Comparison of ENCODE assay signal across 20 mouse cellular contexts in genomic region chr4:100914532-100914931, GRCm38 (mm10).
DNase-seq lines count a peak whose midpoint lies in the region; ATAC-seq and TF ChIP-seq lines count a peak whose summit lies in the region.
"Had no signal": no experiment of that assay in that cellular context is flagged by ENCODE, and none has a peak within 500 bp of the region (broad histone marks: within the 10 kb centered on the region; RNA-seq: fewer than 3 reads in every experiment).

No protein-coding gene starts in this region.

- H3K27me3 ChIP-seq in heart, embryonic 12.5 days (replicated peaks), result no peaks in the 10 kb centered on the region
- no peaks in the 10 kb centered on the region for H3K27me3 ChIP-seq in liver, adult 2 months (ENCODE audit: control insufficient read depth, insufficient read depth, low read length)
- no peaks in the 10 kb centered on the region for H3K27me3 ChIP-seq in forebrain, postnatal 0 days (ENCODE audit: insufficient read depth, low read length)
- H3K27me3 ChIP-seq in stomach, embryonic 15.5 days (replicated peaks), result no peaks in the 10 kb centered on the region
- H3K27me3 ChIP-seq in thymus, adult 2 months (ENCODE audit: control insufficient read depth, insufficient read depth, low read length), result no peaks in the 10 kb centered on the region
- H3K27me3 ChIP-seq: hindbrain, embryonic 15.5 days; limb, embryonic 12.5 days; lung, embryonic 15.5 days; neural tube, embryonic 13.5 days had no signal

- peak; percentile 65; the same call in 1 of the 2 replicates for ATAC-seq in heart, embryonic 12.5 days (ENCODE audit: insufficient number of reproducible peaks, low FRiP score)
- ATAC-seq in forebrain, postnatal 0 days, result peak; percentile 44; the same call in 1 of the 2 replicates
- ATAC-seq in stomach, embryonic 15.5 days (ENCODE audit: insufficient read depth, low FRiP score, low read depth), result peak; percentile 25; the same call in 1 of the 2 replicates
- ATAC-seq: intestine, postnatal 0 days had no signal

- no peak overlapping the region for H3K4me3 ChIP-seq in heart, embryonic 12.5 days
- H3K4me3 ChIP-seq in liver, adult 2 months (ENCODE audit: insufficient read depth, low read depth, low read length), result no peak overlapping the region
- no peak overlapping the region for H3K4me3 ChIP-seq in forebrain, postnatal 0 days (ENCODE audit: low read depth, low read length)
- H3K4me3 ChIP-seq in stomach, embryonic 15.5 days (replicated peaks), result no peak overlapping the region
- H3K4me3 ChIP-seq in thymus, adult 2 months (ENCODE audit: control insufficient read depth, insufficient read depth, low read length), result no peak overlapping the region
- H3K4me3 ChIP-seq: embryonic facial prominence, embryonic 10.5 days; hindbrain, embryonic 15.5 days; limb, embryonic 12.5 days; lung, embryonic 15.5 days; neural tube, embryonic 13.5 days had no signal

- TF ChIP-seq CTCF in liver, adult 2 months (IDR thresholded peaks at IDR 0.05; ENCODE audit: low read depth, low read length), result no peak
- TF ChIP-seq CTCF in forebrain, postnatal 0 days (IDR thresholded peaks at IDR 0.05; ENCODE audit: low read depth), result no peak
- TF ChIP-seq CTCF in thymus, adult 2 months (IDR thresholded peaks at IDR 0.05; ENCODE audit: borderline replicate concordance, control insufficient read depth, extremely low read depth, insufficient read depth, low read length, poor library complexity), result no peak

- no peak for DNase-seq in heart, adult 18-20 months
- peak; percentile 36 for DNase-seq in liver, adult 2 months (ENCODE audit: extremely low read depth, low read depth, low spot score)
- DNase-seq in liver, result no peak
- no peak for DNase-seq in forebrain, postnatal 0 days
- DNase-seq in thymus, adult 2 months, result no peak
- DNase-seq: adrenal gland, adult 8-10 months; cerebellum, adult 9-10 months; lung, postnatal 4 days; spleen, adult 18-20 months; thymus, postnatal 25 days had no signal

- H3K27ac ChIP-seq in heart, embryonic 12.5 days (ENCODE audit: poor library complexity, severe bottlenecking), result peak overlapping the region; percentile 83
- no peak overlapping the region for H3K27ac ChIP-seq in liver, adult 2 months (replicated peaks; ENCODE audit: insufficient read depth, low read depth, low read length)
- no peak overlapping the region for H3K27ac ChIP-seq in forebrain, postnatal 0 days (ENCODE audit: low read depth, low read length)
- H3K27ac ChIP-seq in stomach, embryonic 15.5 days, result no peak overlapping the region
- H3K27ac ChIP-seq in thymus, adult 2 months (ENCODE audit: control insufficient read depth, insufficient read depth, low read length), result no peak overlapping the region
- H3K27ac ChIP-seq: embryonic facial prominence, embryonic 10.5 days; hindbrain, embryonic 15.5 days; kidney, postnatal 0 days; limb, embryonic 12.5 days; liver, embryonic 14.5 days; lung, embryonic 15.5 days; neural tube, embryonic 13.5 days had no signal

- 9% methylated on average over 3 of the region's 3 CpGs for WGBS in heart, embryonic 12.5 days
- 30% methylated on average over 3 of the region's 3 CpGs for WGBS in liver, adult 2 months
- 31% methylated on average over 3 of the region's 3 CpGs for WGBS in forebrain, postnatal 0 days
- WGBS in stomach, embryonic 15.5 days, result 10% methylated on average over 3 of the region's 3 CpGs
- WGBS in thymus, adult 2 months, result 53% methylated on average over 3 of the region's 3 CpGs

- H3K79me2 ChIP-seq in liver, adult 2 months (ENCODE audit: control insufficient read depth, insufficient read depth, low read length), result no peaks in the 10 kb centered on the region

- H3K36me3 ChIP-seq in heart, embryonic 12.5 days, result peaks cover 10% of the 10 kb centered on the region; the same call in 1 of the 2 replicates
- H3K36me3 ChIP-seq in liver, adult 2 months (ENCODE audit: control insufficient read depth, insufficient read depth, low read length), result no peaks in the 10 kb centered on the region
- H3K36me3 ChIP-seq in forebrain, postnatal 0 days (ENCODE audit: insufficient read depth), result no peaks in the 10 kb centered on the region
- H3K36me3 ChIP-seq in stomach, embryonic 15.5 days, result no peaks in the 10 kb centered on the region
- H3K36me3 ChIP-seq in thymus, adult 2 months (ENCODE audit: control insufficient read depth, insufficient read depth, low read length), result no peaks in the 10 kb centered on the region
- H3K36me3 ChIP-seq: hindbrain, embryonic 15.5 days; lung, embryonic 15.5 days had no signal

- no peaks in the 10 kb centered on the region for H3K9me3 ChIP-seq in heart, embryonic 12.5 days (replicated peaks)
- no peaks in the 10 kb centered on the region for H3K9me3 ChIP-seq in forebrain, postnatal 0 days (ENCODE audit: low read length)
- H3K9me3 ChIP-seq in stomach, embryonic 15.5 days, result no peaks in the 10 kb centered on the region
- H3K9me3 ChIP-seq: embryonic facial prominence, embryonic 10.5 days; hindbrain, embryonic 15.5 days; limb, embryonic 12.5 days; lung, embryonic 15.5 days; neural tube, embryonic 13.5 days had no signal

- TF ChIP-seq POLR2A in liver, adult 2 months (IDR thresholded peaks at IDR 0.05; ENCODE audit: extremely low read depth, insufficient read depth, low read length), result no peak
- no peak for TF ChIP-seq POLR2A in thymus, adult 2 months (IDR thresholded peaks at IDR 0.05; ENCODE audit: control insufficient read depth, extremely low read depth, insufficient read depth, low read length, poor library complexity)

- no peak overlapping the region for H3K9ac ChIP-seq in heart, embryonic 12.5 days
- no peak overlapping the region for H3K9ac ChIP-seq in liver, adult 2 months (ENCODE audit: low read depth, low read length)
- no peak overlapping the region for H3K9ac ChIP-seq in forebrain, postnatal 0 days
- no peak overlapping the region for H3K9ac ChIP-seq in stomach, embryonic 15.5 days
- H3K9ac ChIP-seq: hindbrain, embryonic 15.5 days; limb, embryonic 12.5 days; liver, embryonic 14.5 days; lung, embryonic 15.5 days; neural tube, embryonic 13.5 days had no signal

- H3K4me1 ChIP-seq in heart, embryonic 12.5 days (replicated peaks), result peaks cover 50% of the 10 kb centered on the region
- peaks cover 4% of the 10 kb centered on the region; the same call in 1 of the 2 replicates for H3K4me1 ChIP-seq in liver, adult 2 months (ENCODE audit: control insufficient read depth, insufficient read depth, low read length)
- H3K4me1 ChIP-seq in forebrain, postnatal 0 days (ENCODE audit: insufficient read depth), result peaks cover 4% of the 10 kb centered on the region; the same call in 1 of the 2 replicates
- H3K4me1 ChIP-seq in stomach, embryonic 15.5 days, result peaks cover 12% of the 10 kb centered on the region
- no peaks in the 10 kb centered on the region for H3K4me1 ChIP-seq in thymus, adult 2 months (replicated peaks; ENCODE audit: control insufficient read depth, insufficient read depth, low read length)

- no peak overlapping the region for H3K4me2 ChIP-seq in heart, embryonic 12.5 days
- no peak overlapping the region for H3K4me2 ChIP-seq in forebrain, postnatal 0 days (ENCODE audit: low read depth)
- H3K4me2 ChIP-seq in stomach, embryonic 15.5 days, result no peak overlapping the region
- H3K4me2 ChIP-seq: hindbrain, embryonic 15.5 days; limb, embryonic 12.5 days; lung, embryonic 15.5 days; neural tube, embryonic 13.5 days had no signal
